Mouse (Mus musculus): ENCODE measurements around the gene Rora. TPM values are rescaled to one million over a fixed set of nuclear protein-coding genes. Genes with fewer than 3 reads are reported as not detected.

Rora gene
- polyA plus RNA-seq, 1 experiment from 2014 or later = 6.4 TPM

DNA sequence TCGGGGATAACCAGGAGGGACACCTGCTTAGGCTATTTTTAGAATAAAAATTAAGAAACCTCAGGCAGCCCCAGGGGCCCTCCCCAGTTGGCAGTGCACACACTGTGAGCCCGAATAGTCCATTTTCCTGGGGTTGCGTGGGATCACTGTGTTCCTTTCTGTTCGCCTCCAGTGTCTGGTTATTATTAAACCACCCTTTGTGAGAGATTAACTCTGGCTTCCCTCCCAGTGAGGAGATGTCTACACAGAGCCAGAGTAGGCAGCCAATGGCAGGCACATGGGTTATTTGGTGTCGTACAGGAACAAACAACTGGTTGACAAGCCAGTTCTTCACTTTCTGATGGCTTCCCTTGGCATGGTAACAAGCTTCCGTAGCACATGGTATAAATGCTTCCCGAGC, 287.5 kb downstream of the Rora start:
- 87% methylated on average over 7 of the region's 7 CpGs for WGBS
- Histone ChIP-seq H3K27ac (ENCODE audit: low read depth, low read length) (no peak overlapping the region), H3K4me2 (replicated peaks; ENCODE audit: low read depth, low read length) (no peak overlapping the region)

DNA sequence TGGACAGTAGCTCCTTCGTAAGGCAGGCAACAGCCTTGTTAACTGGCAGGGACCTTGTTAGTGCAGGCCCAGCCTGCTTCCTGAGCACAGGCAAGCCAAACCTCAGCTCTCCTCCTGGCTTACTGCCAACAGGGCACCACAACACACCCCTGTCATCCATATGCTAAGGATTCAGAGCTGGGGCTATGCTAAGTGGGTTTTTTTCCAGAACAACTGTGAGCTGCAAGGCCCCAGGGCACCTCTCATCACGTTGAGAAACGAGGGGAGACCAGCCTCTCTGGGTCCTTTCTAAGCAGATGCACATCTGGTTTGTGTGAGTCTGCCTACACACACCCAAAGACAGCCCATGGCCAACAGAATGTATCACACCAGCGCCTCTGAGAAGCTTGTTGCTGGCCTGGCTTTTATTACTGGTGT, 289.0 kb downstream of the Rora start:
- no peaks in the 10 kb centered on the region for H3K27me3 ChIP-seq (ENCODE audit: control insufficient read depth, insufficient read depth, low read length)
- no peak for ATAC-seq (ENCODE audit: low FRiP score, low TSS enrichment)
- H3K9ac ChIP-seq (ENCODE audit: low read depth, low read length) = no peak overlapping the region
- no peaks in the 10 kb centered on the region for H3K36me3 ChIP-seq (ENCODE audit: control insufficient read depth, insufficient read depth, low read length)
- no peak overlapping the region for H3K27ac ChIP-seq (ENCODE audit: low read depth, low read length)
- H3K4me1 ChIP-seq (ENCODE audit: control insufficient read depth, insufficient read depth, low read length) = peaks cover 8% of the 10 kb centered on the region
- H3K4me2 ChIP-seq (replicated peaks; ENCODE audit: low read depth, low read length) = no peak overlapping the region
- 72% methylated on average over 4 of the region's 4 CpGs for WGBS
- H3K4me3 ChIP-seq (ENCODE audit: low read length) = no peak overlapping the region
- H3K9me3 ChIP-seq (ENCODE audit: control insufficient read depth, low read length) = no peaks in the 10 kb centered on the region

More for the DNA sequence above, 287.5 kb downstream of the Rora start:
- Histone ChIP-seq H3K4me3 (ENCODE audit: low read length) (no peak overlapping the region), H3K9ac (ENCODE audit: low read depth, low read length) (no peak overlapping the region), H3K36me3 (ENCODE audit: control insufficient read depth, insufficient read depth, low read length) (no peaks in the 10 kb centered on the region), H3K4me1 (ENCODE audit: control insufficient read depth, insufficient read depth, low read length) (no peaks in the 10 kb centered on the region), H3K9me3 (ENCODE audit: control insufficient read depth, low read length) (peaks cover 4% of the 10 kb centered on the region; the same call in 1 of the 2 replicates), H3K27me3 (ENCODE audit: control insufficient read depth, insufficient read depth, low read length) (no peaks in the 10 kb centered on the region)
- peak; percentile 64; the same call in 1 of the 2 replicates for ATAC-seq (ENCODE audit: low FRiP score, low TSS enrichment)

DNA sequence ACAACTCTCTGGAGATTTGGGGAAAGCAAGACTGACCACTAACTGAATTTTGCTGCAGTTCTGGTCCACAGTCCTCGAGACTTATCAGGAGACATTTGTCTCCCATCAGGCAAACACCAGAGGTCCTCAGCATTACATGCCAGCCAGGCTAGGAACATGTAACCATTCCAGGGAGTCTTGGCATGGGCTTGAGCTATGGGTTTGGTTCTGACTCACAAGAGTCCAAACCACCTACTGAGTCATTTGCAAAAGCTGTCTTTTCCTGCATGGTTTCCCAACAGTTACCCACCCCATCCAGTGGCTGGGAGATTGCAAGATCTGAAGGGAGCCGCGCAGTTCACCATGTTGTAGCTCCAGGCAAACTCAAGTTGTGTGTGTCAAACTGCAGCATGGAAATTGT, 290.4 kb downstream of the Rora start:
- Histone ChIP-seq H3K4me2 (replicated peaks; ENCODE audit: low read depth, low read length) (no peak overlapping the region), H3K4me1 (ENCODE audit: control insufficient read depth, insufficient read depth, low read length) (peaks cover 16% of the 10 kb centered on the region), H3K36me3 (ENCODE audit: control insufficient read depth, insufficient read depth, low read length) (no peaks in the 10 kb centered on the region), H3K4me3 (ENCODE audit: low read length) (no peak overlapping the region), H3K27me3 (ENCODE audit: control insufficient read depth, insufficient read depth, low read length) (no peaks in the 10 kb centered on the region), H3K9ac (ENCODE audit: low read depth, low read length) (no peak overlapping the region), H3K9me3 (ENCODE audit: control insufficient read depth, low read length) (no peaks in the 10 kb centered on the region), H3K27ac (ENCODE audit: low read depth, low read length) (no peak overlapping the region)
- ATAC-seq (ENCODE audit: low FRiP score, low TSS enrichment) = no peak
- WGBS = 91% methylated on average over 3 of the region's 3 CpGs

DNA sequence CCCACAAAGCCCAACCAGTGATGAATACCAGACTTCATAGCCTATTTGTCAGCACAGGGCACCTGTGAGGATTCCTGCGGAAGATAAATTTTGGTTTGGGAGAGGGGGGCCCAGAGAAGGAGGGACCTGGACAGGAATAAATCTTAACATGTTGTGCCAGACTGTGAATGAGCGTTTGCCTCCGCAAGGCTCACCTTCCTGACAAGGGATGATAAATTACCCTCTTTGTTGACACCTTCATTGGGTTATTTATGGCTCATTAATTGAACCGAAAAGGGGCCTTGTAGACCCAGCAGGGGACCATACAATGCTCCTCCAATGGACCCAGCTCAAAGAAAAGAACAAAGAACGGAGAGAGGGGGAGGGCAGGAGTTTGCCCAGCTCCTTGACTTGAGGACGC, 294.1 kb downstream of the Rora start:
- Histone ChIP-seq H3K9ac (ENCODE audit: low read depth, low read length) (no peak overlapping the region), H3K4me2 (replicated peaks; ENCODE audit: low read depth, low read length) (no peak overlapping the region), H3K4me1 (ENCODE audit: control insufficient read depth, insufficient read depth, low read length) (peaks cover 16% of the 10 kb centered on the region), H3K27ac (ENCODE audit: low read depth, low read length) (no peak overlapping the region), H3K27me3 (ENCODE audit: control insufficient read depth, insufficient read depth, low read length) (no peaks in the 10 kb centered on the region), H3K4me3 (ENCODE audit: low read length) (no peak overlapping the region), H3K36me3 (ENCODE audit: control insufficient read depth, insufficient read depth, low read length) (no peaks in the 10 kb centered on the region), H3K9me3 (ENCODE audit: control insufficient read depth, low read length) (no peaks in the 10 kb centered on the region)
- 10% methylated on average over 6 of the region's 6 CpGs for WGBS
- ATAC-seq (ENCODE audit: low FRiP score, low TSS enrichment) = peak; percentile 68; the same call in 1 of the 2 replicates

DNA sequence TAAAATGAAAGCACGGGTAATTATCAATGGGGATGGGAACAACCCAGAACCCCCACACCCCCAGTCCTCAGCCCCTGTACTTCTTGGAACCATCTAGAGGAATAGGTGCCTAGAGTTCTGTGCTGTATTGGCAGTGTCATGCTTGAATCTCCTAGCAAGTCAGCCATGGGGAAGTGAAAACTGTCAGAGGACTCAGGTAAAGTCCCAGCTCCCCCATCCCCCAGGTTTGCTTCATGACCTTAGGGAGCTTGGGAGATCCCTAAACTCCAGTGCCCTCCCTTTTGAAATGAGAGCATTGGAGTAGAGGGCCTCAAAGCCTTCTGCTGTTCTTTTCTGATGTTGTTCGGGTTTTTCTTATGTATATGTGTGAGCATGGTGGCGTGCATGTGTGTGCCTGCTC, 294.6 kb downstream of the Rora start:
- no peaks in the 10 kb centered on the region for H3K9me3 ChIP-seq (ENCODE audit: control insufficient read depth, low read length)
- no peak overlapping the region for H3K4me3 ChIP-seq (ENCODE audit: low read length)
- no peak overlapping the region for H3K27ac ChIP-seq (ENCODE audit: low read depth, low read length)
- H3K4me1 ChIP-seq (ENCODE audit: control insufficient read depth, insufficient read depth, low read length) = peaks cover 16% of the 10 kb centered on the region
- no peak overlapping the region for H3K9ac ChIP-seq (ENCODE audit: low read depth, low read length)
- WGBS = 71% methylated on average over 3 of the region's 3 CpGs
- ATAC-seq (ENCODE audit: low FRiP score, low TSS enrichment) = 0 out of 2 replicates have a peak, but pooled peaks have one; percentile 24
- H3K4me2 ChIP-seq (replicated peaks; ENCODE audit: low read depth, low read length) = no peak overlapping the region
- H3K36me3 ChIP-seq (ENCODE audit: control insufficient read depth, insufficient read depth, low read length) = no peaks in the 10 kb centered on the region
- H3K27me3 ChIP-seq (ENCODE audit: control insufficient read depth, insufficient read depth, low read length) = no peaks in the 10 kb centered on the region

DNA sequence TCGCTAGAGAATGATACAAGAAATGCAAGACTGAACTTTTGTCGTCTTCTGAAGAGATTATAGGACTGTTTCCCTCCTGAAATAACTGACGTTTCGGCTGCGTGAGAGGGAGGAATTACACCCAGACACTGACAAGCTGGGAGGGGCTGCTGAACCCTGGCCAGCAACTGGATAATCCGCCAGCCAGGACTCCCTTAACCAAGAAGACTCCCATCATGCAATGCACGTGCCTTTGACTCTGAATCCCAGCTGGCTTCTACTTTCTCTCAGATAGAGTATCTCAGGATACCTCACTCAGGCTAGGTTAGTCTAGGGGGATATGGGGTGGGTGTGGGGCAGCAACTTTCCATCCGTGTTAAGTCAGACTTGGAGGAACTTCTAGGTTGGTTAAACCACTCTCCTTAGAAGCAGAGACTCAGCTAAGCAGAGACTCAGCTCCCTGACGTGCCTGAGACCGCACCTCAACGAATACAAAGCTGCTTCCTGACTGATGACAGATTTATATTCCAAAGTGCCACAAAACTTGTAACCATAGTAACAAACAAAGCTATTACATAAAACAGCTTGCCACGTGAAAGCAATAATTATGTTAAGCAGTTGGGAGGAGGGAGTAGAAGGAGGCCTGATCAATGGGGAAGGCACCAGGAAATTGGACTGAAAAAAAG, 302.8 kb downstream of the Rora start:
- Histone ChIP-seq H3K27ac (ENCODE audit: low read depth, low read length) (no peak overlapping the region), H3K9ac (ENCODE audit: low read depth, low read length) (no peak overlapping the region), H3K4me2 (replicated peaks; ENCODE audit: low read depth, low read length) (no peak overlapping the region), H3K4me3 (ENCODE audit: low read length) (no peak overlapping the region), H3K4me1 (ENCODE audit: control insufficient read depth, insufficient read depth, low read length) (peaks cover 4% of the 10 kb centered on the region; the same call in 1 of the 2 replicates), H3K9me3 (ENCODE audit: control insufficient read depth, low read length) (no peaks in the 10 kb centered on the region), H3K27me3 (ENCODE audit: control insufficient read depth, insufficient read depth, low read length) (no peaks in the 10 kb centered on the region), H3K36me3 (ENCODE audit: control insufficient read depth, insufficient read depth, low read length) (no peaks in the 10 kb centered on the region)
- 24% methylated on average over 12 of the region's 12 CpGs for WGBS
- ATAC-seq (ENCODE audit: low FRiP score, low TSS enrichment) = 0 out of 2 replicates have a peak, but pooled peaks have one; percentile 43

DNA sequence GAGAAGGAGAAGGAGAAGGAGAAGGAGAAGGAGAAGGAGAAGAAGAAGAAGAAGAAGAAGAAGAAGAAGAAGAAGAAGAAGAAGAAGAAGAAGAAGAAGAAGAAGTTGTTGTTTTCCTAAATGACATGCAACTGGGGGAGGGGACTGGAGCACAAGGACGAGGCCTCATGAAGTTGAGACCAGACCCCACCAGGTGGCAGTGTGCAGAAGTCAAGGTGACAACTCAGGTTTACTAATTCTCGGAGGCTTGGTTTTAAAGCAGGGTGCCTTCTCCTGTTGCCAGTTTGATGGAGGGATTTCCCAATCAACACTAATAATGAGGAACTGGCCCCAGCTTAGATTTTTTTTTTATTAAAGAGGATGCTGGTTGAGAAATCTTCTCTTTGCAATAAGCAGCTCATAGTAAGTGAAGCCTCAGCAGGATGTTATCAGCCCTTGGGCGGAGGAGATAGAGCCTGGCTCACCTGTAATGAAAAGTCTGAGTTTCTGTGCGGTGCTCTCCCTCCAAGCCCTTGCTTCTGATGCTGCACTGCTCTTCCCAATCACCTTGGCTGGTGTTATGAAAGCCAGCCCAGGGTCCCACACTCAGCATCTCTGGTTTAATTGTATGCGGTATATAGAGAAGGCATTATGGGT, 303.5 kb downstream of the Rora start:
- Histone ChIP-seq H3K4me2 (replicated peaks; ENCODE audit: low read depth, low read length) (no peak overlapping the region), H3K36me3 (ENCODE audit: control insufficient read depth, insufficient read depth, low read length) (no peaks in the 10 kb centered on the region), H3K27ac (ENCODE audit: low read depth, low read length) (no peak overlapping the region), H3K27me3 (ENCODE audit: control insufficient read depth, insufficient read depth, low read length) (no peaks in the 10 kb centered on the region), H3K4me3 (ENCODE audit: low read length) (no peak overlapping the region), H3K9me3 (ENCODE audit: control insufficient read depth, low read length) (no peaks in the 10 kb centered on the region), H3K4me1 (ENCODE audit: control insufficient read depth, insufficient read depth, low read length) (peaks cover 4% of the 10 kb centered on the region; the same call in 1 of the 2 replicates), H3K9ac (ENCODE audit: low read depth, low read length) (no peak overlapping the region)
- 60% methylated on average over 5 of the region's 5 CpGs for WGBS
- ATAC-seq (ENCODE audit: low FRiP score, low TSS enrichment) = no peak

DNA sequence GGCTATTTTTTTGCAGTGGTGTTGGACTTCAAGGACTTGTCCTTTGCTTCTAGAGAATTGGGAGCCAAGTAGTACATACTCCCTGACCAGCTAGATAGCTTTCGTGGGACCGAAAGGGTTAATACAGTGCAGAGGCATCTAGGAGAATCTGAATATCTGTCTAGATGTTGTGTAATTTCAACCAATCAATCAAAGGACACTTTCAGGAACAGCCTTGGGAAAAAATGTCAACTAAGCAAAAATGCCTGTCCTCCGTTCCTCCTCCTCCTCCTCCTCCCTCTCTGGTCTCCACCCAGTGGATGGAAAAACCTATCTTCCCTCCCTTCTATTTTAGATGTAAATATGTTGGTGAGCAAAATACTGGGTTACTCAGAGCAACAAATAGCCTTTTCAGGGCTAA, 304.2 kb downstream of the Rora start:
- Histone ChIP-seq H3K36me3 (ENCODE audit: control insufficient read depth, insufficient read depth, low read length) (no peaks in the 10 kb centered on the region), H3K27ac (ENCODE audit: low read depth, low read length) (no peak overlapping the region), H3K4me3 (ENCODE audit: low read length) (no peak overlapping the region), H3K9me3 (ENCODE audit: control insufficient read depth, low read length) (no peaks in the 10 kb centered on the region), H3K4me1 (ENCODE audit: control insufficient read depth, insufficient read depth, low read length) (peaks cover 4% of the 10 kb centered on the region; the same call in 1 of the 2 replicates), H3K9ac (ENCODE audit: low read depth, low read length) (no peak overlapping the region), H3K27me3 (ENCODE audit: control insufficient read depth, insufficient read depth, low read length) (no peaks in the 10 kb centered on the region), H3K4me2 (replicated peaks; ENCODE audit: low read depth, low read length) (no peak overlapping the region)
- ATAC-seq (ENCODE audit: low FRiP score, low TSS enrichment) = no peak
- WGBS = 88% methylated on average over 3 of the region's 3 CpGs

DNA sequence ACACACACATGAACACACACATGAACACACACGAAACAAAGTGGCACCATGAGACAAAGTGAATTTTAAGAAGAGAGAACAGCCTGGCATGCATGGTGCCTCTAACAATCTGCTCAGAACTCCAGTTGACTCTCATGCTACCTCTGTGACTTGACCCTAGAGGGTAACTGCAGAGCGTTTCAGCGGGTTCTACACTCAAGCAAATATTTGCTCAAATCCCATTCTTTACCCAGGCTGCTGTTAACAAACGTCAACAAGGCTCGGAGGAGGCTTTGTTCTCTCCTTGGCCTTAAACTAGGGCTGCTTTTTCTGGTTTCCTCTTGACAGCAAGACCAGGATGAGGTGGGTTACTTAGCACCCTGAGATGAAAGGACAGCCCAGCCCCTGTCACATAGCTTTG, 305.3 kb downstream of the Rora start:
- Histone ChIP-seq H3K4me2 (replicated peaks; ENCODE audit: low read depth, low read length) (no peak overlapping the region), H3K27ac (ENCODE audit: low read depth, low read length) (no peak overlapping the region)

More for the DNA sequence above, 305.3 kb downstream of the Rora start:
- no peaks in the 10 kb centered on the region for H3K27me3 ChIP-seq (ENCODE audit: control insufficient read depth, insufficient read depth, low read length)
- no peak for ATAC-seq (ENCODE audit: low FRiP score, low TSS enrichment)
- no peaks in the 10 kb centered on the region for H3K9me3 ChIP-seq (ENCODE audit: control insufficient read depth, low read length)
- peaks cover 4% of the 10 kb centered on the region; the same call in 1 of the 2 replicates for H3K4me1 ChIP-seq (ENCODE audit: control insufficient read depth, insufficient read depth, low read length)
- no peak overlapping the region for H3K9ac ChIP-seq (ENCODE audit: low read depth, low read length)
- no peaks in the 10 kb centered on the region for H3K36me3 ChIP-seq (ENCODE audit: control insufficient read depth, insufficient read depth, low read length)
- WGBS = 50% methylated on average over 5 of the region's 5 CpGs
- no peak overlapping the region for H3K4me3 ChIP-seq (ENCODE audit: low read length)

Measured in kidney, embryonic 14.5 days (tissue).